ENCODE assay signal across 9 mouse cellular contexts in genomic region chr2:163386423-163387190, GRCm38 (mm10). TPM values are rescaled to one million over a fixed set of nuclear protein-coding genes. Genes with fewer than 3 reads are reported as not detected.
DNase-seq lines count a peak whose midpoint lies in the region; ATAC-seq and TF ChIP-seq lines count a peak whose summit lies in the region.
"Had no signal": no experiment of that assay in that cellular context is flagged by ENCODE, and none has a peak within 500 bp of the region (broad histone marks: within the 10 kb centered on the region; RNA-seq: fewer than 3 reads in every experiment).

No protein-coding gene starts in this region.

- H3K4me1 ChIP-seq in kidney, embryonic 16.5 days (ENCODE audit: insufficient read depth, low read length) = no peaks in the 10 kb centered on the region
- no peaks in the 10 kb centered on the region for H3K4me1 ChIP-seq in kidney, adult 2 months (ENCODE audit: control insufficient read depth, insufficient read depth, low read length)
- peaks cover 41% of the 10 kb centered on the region for H3K4me1 ChIP-seq in E14TG2a.4 (replicated peaks; ENCODE audit: low read depth, low read length)
- H3K4me1 ChIP-seq in limb, embryonic 14.5 days (ENCODE audit: control insufficient read depth, insufficient read depth, low read length) = no peaks in the 10 kb centered on the region

- 0 out of 2 replicates have a peak, but pooled peaks have one; percentile 42 for ATAC-seq in kidney, embryonic 16.5 days (ENCODE audit: low FRiP score, low TSS enrichment)
- peak; percentile 84 for ATAC-seq in limb, embryonic 14.5 days (ENCODE audit: low FRiP score, low read depth)
- ATAC-seq: CD4-positive, CD25-positive, alpha-beta regulatory T cell, adult 4 months had no signal

- no peaks in the 10 kb centered on the region for H3K9me3 ChIP-seq in kidney, embryonic 16.5 days (ENCODE audit: low read length)
- no peaks in the 10 kb centered on the region for H3K9me3 ChIP-seq in E14TG2a.4 (ENCODE audit: low read length)
- H3K9me3 ChIP-seq in limb, embryonic 14.5 days (ENCODE audit: control insufficient read depth, low read length) = no peaks in the 10 kb centered on the region

- H3K27ac ChIP-seq in kidney, embryonic 16.5 days (ENCODE audit: low read length) = no peak overlapping the region
- no peak overlapping the region for H3K27ac ChIP-seq in kidney, adult 2 months (ENCODE audit: insufficient read depth, low read depth, low read length)
- H3K27ac ChIP-seq in limb, embryonic 14.5 days (replicated peaks; ENCODE audit: low read depth, low read length) = no peak overlapping the region
- no peak overlapping the region for H3K27ac ChIP-seq in left cerebral cortex, adult 2 months

- TF ChIP-seq POLR2A in kidney, adult 2 months (IDR thresholded peaks at IDR 0.05; ENCODE audit: low read depth, low read length) = no peak
- TF ChIP-seq POLR2A in limb, embryonic 14.5 days (IDR thresholded peaks at IDR 0.05; ENCODE audit: borderline replicate concordance, extremely low read depth, insufficient read depth, insufficient read length) = no peak

- no peak overlapping the region for H3K9ac ChIP-seq in kidney, embryonic 16.5 days (replicated peaks; ENCODE audit: low read length)
- no peak overlapping the region for H3K9ac ChIP-seq in limb, embryonic 14.5 days (ENCODE audit: low read depth, low read length, severe bottlenecking)

- no peak for DNase-seq in kidney, adult 2 months
- peak; percentile 50 to 65 for DNase-seq in gastrocnemius, postnatal 36 days
- DNase-seq in limb, embryonic 14.5 days (ENCODE audit: low spot score) = peak; percentile 45
- DNase-seq in ovary, postnatal 14 days (ENCODE audit: low spot score) = no peak
- DNase-seq in left cerebral cortex, adult 2 months (ENCODE audit: extremely low spot score in 1 of 2, low spot score in 2 of 2) = no peak
- no peak for DNase-seq in cerebellum, adult 18-20 months

- intact Hi-C loops in gastrocnemius, postnatal 36 days (cut with DNase I) = no loop called here
- intact Hi-C loops in left cerebral cortex, adult 2 months (cut with DNase I) = no loop called here

- TF ChIP-seq CTCF in kidney, adult 2 months (conservative IDR thresholded peaks at IDR 0.05; ENCODE audit: insufficient read depth, insufficient read length, low read depth, low read length) = no peak
- TF ChIP-seq CTCF in E14TG2a.4 (conservative IDR thresholded peaks at IDR 0.05; ENCODE audit: low read length) = no peak
- no peak for TF ChIP-seq CTCF in left cerebral cortex, adult 2 months (IDR thresholded peaks at IDR 0.05)

- WGBS in kidney, embryonic 16.5 days = 69% methylated on average over 15 of the region's 15 CpGs
- WGBS in kidney, adult 2 months = 76% methylated on average over 15 of the region's 15 CpGs
- WGBS in limb, embryonic 14.5 days = 63% methylated on average over 15 of the region's 15 CpGs

- H3K36me3 ChIP-seq in kidney, embryonic 16.5 days (ENCODE audit: insufficient read depth, low read length) = no peaks in the 10 kb centered on the region
- H3K36me3 ChIP-seq in kidney, adult 2 months (ENCODE audit: control insufficient read depth, insufficient read depth, low read length) = no peaks in the 10 kb centered on the region
- no peaks in the 10 kb centered on the region for H3K36me3 ChIP-seq in E14TG2a.4 (ENCODE audit: insufficient read depth, low read length)
- no peaks in the 10 kb centered on the region for H3K36me3 ChIP-seq in limb, embryonic 14.5 days (ENCODE audit: control insufficient read depth, insufficient read depth, low read length)

- H3K4me3 ChIP-seq in kidney, embryonic 16.5 days (ENCODE audit: low read length) = no peak overlapping the region
- H3K4me3 ChIP-seq in kidney, adult 2 months (ENCODE audit: insufficient read depth, low read depth, low read length) = no peak overlapping the region
- H3K4me3 ChIP-seq in E14TG2a.4 (replicated peaks; ENCODE audit: low read length) = peak overlapping the region; percentile 32
- H3K4me3 ChIP-seq in limb, embryonic 14.5 days (replicated peaks; ENCODE audit: low read length) = no peak overlapping the region
- H3K4me3 ChIP-seq in left cerebral cortex, adult 2 months = no peak overlapping the region

- H3K4me2 ChIP-seq in kidney, embryonic 16.5 days (replicated peaks; ENCODE audit: low read depth, low read length) = no peak overlapping the region
- H3K4me2 ChIP-seq in limb, embryonic 14.5 days (replicated peaks; ENCODE audit: low read depth, low read length, severe bottlenecking) = no peak overlapping the region

- no peaks in the 10 kb centered on the region for H3K27me3 ChIP-seq in kidney, embryonic 16.5 days (ENCODE audit: insufficient read depth, low read length)
- H3K27me3 ChIP-seq in kidney, adult 2 months (replicated peaks; ENCODE audit: control insufficient read depth, insufficient read depth, low read length) = no peaks in the 10 kb centered on the region
- H3K27me3 ChIP-seq in E14TG2a.4 (ENCODE audit: insufficient read depth, low read length) = peaks cover 31% of the 10 kb centered on the region
- H3K27me3 ChIP-seq in limb, embryonic 14.5 days (ENCODE audit: control insufficient read depth, insufficient read depth, low read length) = no peaks in the 10 kb centered on the region

RNA-seq across cellular contexts. Expression of gene Jph2, which starts 11.2 kb away (rescaled TPM):
- polyA plus RNA-seq in kidney, embryonic 16.5 days (2015; fragmentation: Nextera tagmentation; extraction: Ambion mirVana) = 2.8 and 3.3 TPM in 2 replicates
- 3.1 and 3.8 TPM in 2 replicates for polyA plus RNA-seq in kidney, adult 2 months (2012; rRNA removed)
- total RNA-seq in gastrocnemius, postnatal 36 days (2021) = 100 to 1,000 TPM; 427 to 468 TPM
- polyA plus RNA-seq in limb, embryonic 14.5 days (2012; rRNA removed) = 8.2 and 9.9 TPM in 2 replicates
- 2.1 and 2.6 TPM in 2 replicates for polyA plus RNA-seq in limb, embryonic 14.5 days (2014; fragmentation: Nextera tagmentation; extraction: Ambion mirVana)
- total RNA-seq in left cerebral cortex, adult 2 months (2021) = under 1 TPM; 0.63 to 0.81 TPM
- polyA plus RNA-seq: CD4-positive, CD25-positive, alpha-beta regulatory T cell, adult 4 months had no signal

RNA-seq across cellular contexts. Expression of gene Oser1, which starts 37.9 kb away (rescaled TPM):
- 95.6 and 99.2 TPM in 2 replicates for polyA plus RNA-seq in kidney, embryonic 16.5 days (2015; fragmentation: Nextera tagmentation; extraction: Ambion mirVana)
- 11.5 and 13.9 TPM in 2 replicates for polyA plus RNA-seq in kidney, adult 2 months (2012; rRNA removed)
- 10 to 100 TPM; 31.3 to 32.4 TPM for total RNA-seq in gastrocnemius, postnatal 36 days (2021)
- polyA plus RNA-seq in limb, embryonic 14.5 days (2012; rRNA removed) = 28.7 and 33.8 TPM in 2 replicates
- polyA plus RNA-seq in limb, embryonic 14.5 days (2014; fragmentation: Nextera tagmentation; extraction: Ambion mirVana) = 85.8 and 88.5 TPM in 2 replicates
- total RNA-seq in left cerebral cortex, adult 2 months (2021) = 10 to 100 TPM; 20.7 to 23.8 TPM

RNA-seq across cellular contexts. Expression of gene Gdap1l1, which starts 51.7 kb away (rescaled TPM):
- polyA plus RNA-seq in kidney, embryonic 16.5 days (2015; fragmentation: Nextera tagmentation; extraction: Ambion mirVana) = 0.91 and 2.2 TPM in 2 replicates
- 0.31 and 0.38 TPM in 2 replicates for polyA plus RNA-seq in kidney, adult 2 months (2012; rRNA removed)
- total RNA-seq in gastrocnemius, postnatal 36 days (2021) = not detected
- 0.46 and 0.60 TPM in 2 replicates for polyA plus RNA-seq in limb, embryonic 14.5 days (2012; rRNA removed)
- polyA plus RNA-seq in limb, embryonic 14.5 days (2014; fragmentation: Nextera tagmentation; extraction: Ambion mirVana) = 0.22 and 0.43 TPM in 2 replicates
- 10 to 100 TPM; 67.7 to 70.7 TPM for total RNA-seq in left cerebral cortex, adult 2 months (2021)
- polyA plus RNA-seq: CD4-positive, CD25-positive, alpha-beta regulatory T cell, adult 4 months had no signal

Comparison
In these comparisons a context has a peak if more than half of its experiments do, and no peak if none do; other contexts are left out.
1. DNase-seq: peak in gastrocnemius, postnatal 36 days (2 of 2) and limb, embryonic 14.5 days (single experiment); none in kidney, adult 2 months (single experiment), ovary, postnatal 14 days (single experiment), left cerebral cortex, adult 2 months (0 of 2) and cerebellum, adult 18-20 months (0 of 2).